Mouse (Mus musculus) thymus, adult 2 months (tissue): ENCODE data around the gene Psmd1. TPM values are rescaled to one million over a fixed set of nuclear protein-coding genes. Genes with fewer than 3 reads are reported as not detected.

ENCODE experiments used
- DNase-seq: peaks from one replicate; pipeline ENCODE4 v3.0.0; 2021
- H3K27ac ChIP-seq: fragments of 200-500 bp; 2 replicates; pipeline ENCODE4 v1.5.1; 2012; ENCODE audit warnings: low read length, control low read depth; ENCODE audit not compliant: control insufficient read depth, insufficient read depth
- H3K27me3 ChIP-seq: fragments of 200-500 bp; 2 replicates; pipeline ENCODE4 v1.6.1; 2012; ENCODE audit warnings: mild to moderate bottlenecking, low read length, moderate library complexity, mixed read lengths; ENCODE audit not compliant: control insufficient read depth, insufficient read depth
- H3K36me3 ChIP-seq: fragments of 200-500 bp; 2 replicates; pipeline ENCODE4 v1.6.1; 2012; ENCODE audit warnings: mild to moderate bottlenecking, low read length, moderate library complexity; ENCODE audit not compliant: control insufficient read depth, insufficient read depth
- H3K4me1 ChIP-seq: fragments of 200-500 bp; replicated peaks from 2 replicates; pipeline ENCODE4 v1.6.1; 2012; ENCODE audit warnings: low read length; ENCODE audit not compliant: control insufficient read depth, insufficient read depth
- H3K4me3 ChIP-seq: fragments of 200-500 bp; 2 replicates; pipeline ENCODE4 v1.5.1; 2012; ENCODE audit warnings: mild to moderate bottlenecking, low read length, control low read depth, moderate library complexity; ENCODE audit not compliant: control insufficient read depth, insufficient read depth
- CTCF ChIP-seq: fragments of 200-500 bp; IDR thresholded peaks from 2 replicates; pipeline ENCODE4 v1.5.1; 2012; ENCODE audit warnings: mild to moderate bottlenecking, control low read depth, low read length, moderate library complexity, borderline replicate concordance; ENCODE audit not compliant: control insufficient read depth, poor library complexity, insufficient read depth; ENCODE audit errors: extremely low read depth
- POLR2A ChIP-seq: fragments of 200-500 bp; IDR thresholded peaks from 2 replicates; pipeline ENCODE4 v1.6.1; 2012; ENCODE audit warnings: mild to moderate bottlenecking, low read length, control low read depth, moderate library complexity; ENCODE audit not compliant: control insufficient read depth, poor library complexity, insufficient read depth; ENCODE audit errors: extremely low read depth
- WGBS: fragments of 180-500 bp; shearing (Covaris S2); methylation state at CpG from one replicate; pipeline ENCODE4 v1.1.7; 2018; 5-methylcytosine and 5-hydroxymethylcytosine counted together
- polyA plus RNA-seq: library from polyadenylated mRNA; depleted of rRNA; stranded (reverse); fragments of >200 nt; gene quantifications from 2 replicates; pipeline ENCODE4 v1.2.3, GENCODE M21; 2012

Gene Psmd1
- polyA plus RNA-seq, 1 experiment: 61.2 TPM

DNA sequence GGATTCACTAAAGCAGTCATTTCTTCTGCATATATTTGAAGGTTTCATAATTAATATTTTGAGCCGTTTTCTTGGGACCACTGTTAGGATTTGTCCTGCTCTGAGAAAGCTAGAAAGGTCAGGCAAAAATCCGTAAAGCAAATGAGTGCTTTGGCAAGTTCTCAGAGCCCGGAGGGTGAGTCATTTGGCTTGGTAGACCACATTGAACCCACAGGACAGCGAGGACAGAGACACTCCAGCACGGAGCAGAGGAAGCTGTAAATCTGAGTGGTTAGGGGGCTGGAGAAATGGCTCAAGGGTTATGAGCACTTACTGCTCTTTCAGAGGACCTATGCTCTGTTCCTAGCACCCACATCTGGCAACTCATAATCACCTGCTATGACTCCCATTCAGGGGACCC is 83.4 kb downstream of the Psmd1 start:
- Histone ChIP-seq H3K27ac (no peak overlapping the region), H3K36me3 (no peaks in the 10 kb centered on the region), H3K4me1 (no peaks in the 10 kb centered on the region), H3K4me3 (no peak overlapping the region), H3K27me3 (no peaks in the 10 kb centered on the region)
- 22% methylated on average over 5 of the region's 5 CpGs for WGBS
- no peak for DNase-seq
- no peak for TF ChIP-seq CTCF
- TF ChIP-seq POLR2A: no peak

DNA sequence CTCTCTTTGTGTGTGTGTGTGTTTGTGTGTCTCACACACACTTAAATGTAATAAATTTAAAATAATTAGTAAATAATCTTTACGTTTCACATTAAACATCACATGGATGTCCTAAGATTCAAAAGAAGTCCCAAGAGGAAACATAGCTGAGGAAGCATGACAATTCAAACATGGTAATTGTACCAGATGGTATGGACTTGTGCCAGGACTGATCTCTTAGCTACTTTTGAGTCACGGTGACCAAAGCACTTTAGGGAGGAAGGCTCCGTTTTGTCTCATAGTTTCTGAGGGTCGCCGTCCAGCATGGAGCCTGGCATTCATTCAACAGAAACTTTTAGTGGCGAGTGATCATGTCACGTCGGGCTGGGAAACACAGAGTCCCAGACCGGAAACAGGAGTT is 84.0 kb downstream of the Psmd1 start:
- H3K27ac ChIP-seq: no peak overlapping the region
- no peaks in the 10 kb centered on the region for H3K36me3 ChIP-seq
- H3K27me3 ChIP-seq: no peaks in the 10 kb centered on the region
- no peak overlapping the region for H3K4me3 ChIP-seq
- 84% methylated on average over 9 of the region's 9 CpGs for WGBS
- DNase-seq: no peak
- TF ChIP-seq CTCF: no peak
- TF ChIP-seq POLR2A: no peak
- no peaks in the 10 kb centered on the region for H3K4me1 ChIP-seq

DNA sequence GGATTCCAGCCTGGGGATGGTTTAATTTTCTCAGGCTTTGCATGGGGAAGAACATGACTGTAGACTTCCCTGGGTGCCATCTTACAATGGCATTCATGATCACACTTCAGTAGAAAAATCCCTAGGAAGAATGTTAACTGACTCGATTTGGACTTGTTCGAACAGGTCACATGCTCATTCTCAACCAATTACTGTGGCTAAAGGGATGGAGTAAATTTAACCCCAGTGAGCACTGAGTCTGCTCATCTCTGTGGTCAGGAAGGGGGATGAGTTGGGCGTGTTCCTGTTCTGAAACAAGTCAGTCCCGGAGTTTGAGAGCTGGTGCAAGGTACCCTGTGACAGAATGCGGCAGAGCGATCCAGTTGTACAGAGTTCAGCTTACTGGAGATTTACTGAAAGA is 86.7 kb downstream of the Psmd1 start:
- DNase-seq: no peak
- no peak overlapping the region for H3K27ac ChIP-seq
- peaks cover 10% of the 10 kb centered on the region for H3K4me1 ChIP-seq
- H3K4me3 ChIP-seq: no peak overlapping the region
- no peaks in the 10 kb centered on the region for H3K27me3 ChIP-seq
- 66% methylated on average over 6 of the region's 6 CpGs for WGBS
- no peaks in the 10 kb centered on the region for H3K36me3 ChIP-seq
- no peak for TF ChIP-seq POLR2A
- no peak for TF ChIP-seq CTCF

DNA sequence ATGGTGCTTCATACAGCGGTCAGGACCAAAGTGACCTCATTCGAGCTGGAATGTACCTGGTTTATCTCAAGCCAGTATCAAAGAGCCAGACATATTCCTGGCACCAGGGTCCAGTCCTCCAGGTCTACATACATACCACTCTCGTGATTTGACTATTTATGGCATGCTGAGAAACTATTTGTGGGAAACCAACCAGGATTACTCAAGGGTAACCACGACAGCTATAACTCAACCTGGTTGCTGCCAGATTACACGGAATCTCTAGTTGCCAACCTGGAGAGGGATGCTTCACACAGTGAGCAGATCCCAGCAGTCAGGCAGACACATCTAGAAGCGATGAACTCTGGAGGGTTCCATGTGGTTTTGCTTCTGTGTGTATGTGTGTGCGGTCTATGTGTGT is 87.2 kb downstream of the Psmd1 start:
- WGBS: 87% methylated on average over 7 of the region's 7 CpGs
- Histone ChIP-seq H3K36me3 (no peaks in the 10 kb centered on the region), H3K4me3 (no peak overlapping the region), H3K27ac (no peak overlapping the region), H3K4me1 (peaks cover 10% of the 10 kb centered on the region), H3K27me3 (no peaks in the 10 kb centered on the region)
- no peak for TF ChIP-seq POLR2A
- DNase-seq: no peak

DNA sequence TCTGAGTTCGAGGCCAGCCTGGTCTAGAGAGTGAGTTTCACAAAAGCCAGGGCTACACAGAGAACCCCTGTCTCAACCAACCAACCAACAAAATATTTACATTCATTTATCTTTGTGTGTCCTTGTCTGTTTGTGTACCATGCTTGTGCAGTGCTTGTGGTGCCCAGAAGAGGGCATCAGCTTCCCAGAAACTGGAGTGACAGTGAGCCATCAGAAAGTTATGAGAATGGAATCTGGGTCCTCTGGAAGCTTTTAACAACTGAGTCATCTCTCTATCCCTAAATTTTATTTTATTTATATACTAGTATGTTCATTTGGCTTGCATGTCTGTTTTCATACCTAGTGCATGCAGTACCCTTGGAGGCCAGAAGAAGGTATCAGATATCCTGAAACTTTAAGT is 88.4 kb downstream of the Psmd1 start:
- no peaks in the 10 kb centered on the region for H3K36me3 ChIP-seq
- peak; percentile 24 for DNase-seq
- peaks cover 10% of the 10 kb centered on the region for H3K4me1 ChIP-seq
- no peak for TF ChIP-seq CTCF
- no peak for TF ChIP-seq POLR2A
- no peaks in the 10 kb centered on the region for H3K27me3 ChIP-seq
- no peak overlapping the region for H3K4me3 ChIP-seq
- 94% methylated on average over 1 of the region's 1 CpGs for WGBS
- H3K27ac ChIP-seq: no peak overlapping the region

DNA sequence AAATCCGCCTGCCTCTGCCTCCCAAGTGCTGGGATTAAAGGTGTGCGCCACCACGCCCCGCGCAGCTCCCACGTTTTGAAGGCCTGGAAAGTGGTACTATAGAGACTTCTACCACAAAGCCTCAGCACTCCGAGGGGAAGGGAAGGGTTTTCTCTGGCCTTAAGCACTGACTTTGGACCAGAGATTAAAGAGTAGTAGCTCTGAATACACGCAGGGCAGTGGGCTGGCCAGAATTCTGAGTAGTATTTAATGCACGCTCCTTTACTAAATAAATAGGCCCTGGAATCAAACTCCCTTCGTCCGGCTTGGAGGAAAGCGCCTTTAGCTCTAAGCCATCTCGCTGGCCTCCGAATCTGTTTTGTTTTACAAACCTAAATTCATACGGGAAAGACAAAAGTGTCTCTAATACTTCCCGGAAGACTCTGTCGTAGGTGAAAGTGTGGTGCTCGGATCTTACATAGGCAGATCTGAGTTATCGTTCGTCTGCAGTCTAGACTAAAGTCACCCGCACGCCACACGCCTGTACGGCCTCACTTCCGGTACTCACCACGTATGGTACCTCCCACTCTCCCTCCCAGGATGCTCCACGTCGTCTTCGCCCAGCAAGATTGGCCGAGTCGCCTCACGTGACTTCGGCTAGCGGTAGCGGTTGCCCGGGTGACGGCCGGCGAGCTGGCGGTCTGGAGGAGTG is 90.1 kb downstream of the Psmd1 start, which contains the start of gene Armc9:
Gene Armc9 (plus strand): TSS at position 648 of the 691 bp plus-strand sequence.
- 3% methylated on average over 40 of the region's 40 CpGs for WGBS
- H3K4me1 ChIP-seq: peaks cover 10% of the 10 kb centered on the region
- peak; percentile 97 for DNase-seq
- peak within 1 kb of the TSS; percentile 68 for H3K4me3 ChIP-seq
- no peaks in the 10 kb centered on the region for H3K27me3 ChIP-seq
- TF ChIP-seq CTCF: 0 out of 2 replicates have a peak, but pooled peaks have one; percentile 36
- TF ChIP-seq POLR2A: peak; percentile 66
- peak within 1 kb of the TSS; percentile 70 for H3K27ac ChIP-seq
- H3K36me3 ChIP-seq: no peaks in the 10 kb centered on the region

DNA sequence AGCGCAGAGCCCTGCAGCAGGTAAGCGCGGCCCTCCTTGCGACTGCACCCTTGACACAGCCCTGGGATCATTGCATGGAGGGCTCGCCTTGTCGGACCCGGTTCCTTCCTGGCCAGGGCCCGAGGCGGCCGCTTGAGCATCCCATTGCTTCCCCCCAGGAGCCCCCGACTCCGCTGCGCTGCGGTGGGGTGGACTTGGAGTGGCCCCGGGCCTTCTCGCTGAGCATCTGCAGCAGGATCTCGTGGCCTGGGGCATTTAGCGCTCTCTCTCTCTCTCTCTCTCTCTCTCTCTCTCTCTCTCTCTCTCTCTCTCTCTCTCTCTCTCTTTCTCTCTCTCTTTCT is 90.6 kb downstream of the Psmd1 start:
- H3K36me3 ChIP-seq: no peaks in the 10 kb centered on the region
- H3K4me3 ChIP-seq: peak overlapping the region; percentile 68
- no peak overlapping the region for H3K27ac ChIP-seq
- no peaks in the 10 kb centered on the region for H3K27me3 ChIP-seq
- TF ChIP-seq CTCF (no peak; the same call in 1 of the 2 replicates), POLR2A (no peak; the same call in 1 of the 2 replicates)
- under 1% methylated on average over 18 of the region's 18 CpGs for WGBS
- DNase-seq: no peak
- peaks cover 10% of the 10 kb centered on the region for H3K4me1 ChIP-seq
